34 mouse cellular contexts compared by ENCODE assay signal in genomic region chr2:45051321-45051720, GRCm38 (mm10).
"Had no signal": no experiment of that assay in that cellular context is flagged by ENCODE, and none has a peak within 500 bp of the region (broad histone marks: within the 10 kb centered on the region; RNA-seq: fewer than 3 reads in every experiment).

No protein-coding gene starts in this region.

- H3K36me3 ChIP-seq: heart, embryonic 10.5 days; heart, embryonic 12.5 days; heart, embryonic 13.5 days; heart, embryonic 15.5 days; hindbrain, embryonic 12.5 days; hindbrain, embryonic 13.5 days; hindbrain, embryonic 15.5 days; intestine, embryonic 15.5 days; kidney, embryonic 15.5 days had no signal

- H3K9ac ChIP-seq: heart, embryonic 12.5 days; heart, embryonic 13.5 days; heart, embryonic 15.5 days; hindbrain, embryonic 12.5 days; hindbrain, embryonic 13.5 days; hindbrain, embryonic 14.5 days; hindbrain, embryonic 15.5 days; intestine, embryonic 15.5 days; kidney, embryonic 15.5 days had no signal

- H3K9me3 ChIP-seq: heart, embryonic 10.5 days; heart, embryonic 12.5 days; heart, embryonic 13.5 days; heart, embryonic 15.5 days; hindbrain, embryonic 10.5 days; hindbrain, embryonic 12.5 days; hindbrain, embryonic 13.5 days; hindbrain, embryonic 15.5 days; intestine, embryonic 15.5 days; kidney, embryonic 15.5 days had no signal

- DNase-seq: heart, adult 2 months; heart, postnatal 14 days; heart, postnatal 36 days; heart, postnatal 4 days; kidney, adult 11 months; kidney, adult 18-20 months; kidney, adult 2 months; kidney, adult 8-10 months; kidney, adult 9 months; kidney, postnatal 10 days; kidney, postnatal 14 days; kidney, postnatal 25 days; kidney, postnatal 36 days; kidney, postnatal 4 days; layer of hippocampus, adult 9-11 months; layer of hippocampus, postnatal 36 days had no signal

- ATAC-seq: hindbrain, embryonic 16.5 days; hindbrain, postnatal 0 days; inflammation-experienced regulatory T-cells, adult 6 months; intestine, embryonic 15.5 days; intestine, embryonic 16.5 days; intestine, postnatal 0 days had no signal

- H3K27me3 ChIP-seq: heart, embryonic 12.5 days; heart, embryonic 13.5 days; heart, embryonic 15.5 days; hindbrain, embryonic 12.5 days; hindbrain, embryonic 13.5 days; hindbrain, embryonic 15.5 days; intestine, embryonic 15.5 days; kidney, embryonic 15.5 days had no signal

- H3K4me2 ChIP-seq: heart, embryonic 11.5 days; heart, embryonic 12.5 days; heart, embryonic 13.5 days; heart, embryonic 15.5 days; hindbrain, embryonic 12.5 days; hindbrain, embryonic 13.5 days; hindbrain, embryonic 14.5 days; hindbrain, embryonic 15.5 days; intestine, embryonic 15.5 days; kidney, embryonic 15.5 days had no signal

- H3K27ac ChIP-seq: heart, adult 2 months; heart, embryonic 13.5 days; heart, embryonic 15.5 days; hindbrain, embryonic 10.5 days; hindbrain, embryonic 12.5 days; hindbrain, embryonic 13.5 days; hindbrain, embryonic 14.5 days; hindbrain, embryonic 15.5 days; hindbrain, postnatal 0 days; intestine, embryonic 15.5 days; kidney, embryonic 15.5 days; kidney, postnatal 0 days had no signal

- H3K4me3 ChIP-seq: heart, adult 2 months; heart, embryonic 10.5 days; heart, embryonic 12.5 days; heart, embryonic 13.5 days; heart, embryonic 15.5 days; hindbrain, embryonic 10.5 days; hindbrain, embryonic 12.5 days; hindbrain, embryonic 13.5 days; hindbrain, embryonic 15.5 days; intestine, embryonic 15.5 days; kidney, embryonic 15.5 days had no signal
